Mouse (Mus musculus): ENCODE results near the gene Pam16.

The Pam16 gene

DNA sequence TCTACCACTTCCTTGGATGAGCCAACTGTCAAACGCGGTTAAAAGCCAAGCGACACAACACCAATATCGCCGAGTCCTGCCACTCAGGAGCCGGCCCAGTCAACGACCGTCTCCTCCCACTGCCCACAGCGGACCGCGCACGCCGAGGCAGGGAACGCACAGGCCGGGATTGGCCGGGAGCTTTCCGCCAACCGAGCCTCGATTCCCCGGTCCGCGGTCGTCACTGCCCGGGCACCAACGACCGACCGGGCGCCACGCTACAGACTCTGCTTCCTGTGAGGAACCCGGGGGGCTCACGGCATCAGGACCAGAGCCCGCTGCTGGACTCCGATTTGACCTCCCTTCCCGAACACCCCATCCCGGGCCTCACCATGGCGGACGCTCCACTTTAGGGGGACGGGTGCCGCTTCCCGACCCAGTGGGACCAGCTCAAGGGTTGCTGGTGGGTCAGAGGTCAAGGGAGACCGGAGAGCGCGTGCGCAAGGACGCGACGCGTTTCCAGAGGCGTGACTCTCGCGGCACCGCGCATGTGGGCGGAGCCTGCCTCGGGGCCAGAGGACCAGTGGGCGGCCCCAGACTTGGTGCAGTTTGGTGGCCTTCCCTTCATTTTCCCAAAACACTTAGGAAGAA, at the start of gene Pam16:
TSS of gene Pam16 (minus strand) at position 508 of the 630 bp plus-strand sequence.
- DNase-seq (ENCODE audit: low spot score in 2 of 2), result peak; percentile 87 to 88

DNA sequence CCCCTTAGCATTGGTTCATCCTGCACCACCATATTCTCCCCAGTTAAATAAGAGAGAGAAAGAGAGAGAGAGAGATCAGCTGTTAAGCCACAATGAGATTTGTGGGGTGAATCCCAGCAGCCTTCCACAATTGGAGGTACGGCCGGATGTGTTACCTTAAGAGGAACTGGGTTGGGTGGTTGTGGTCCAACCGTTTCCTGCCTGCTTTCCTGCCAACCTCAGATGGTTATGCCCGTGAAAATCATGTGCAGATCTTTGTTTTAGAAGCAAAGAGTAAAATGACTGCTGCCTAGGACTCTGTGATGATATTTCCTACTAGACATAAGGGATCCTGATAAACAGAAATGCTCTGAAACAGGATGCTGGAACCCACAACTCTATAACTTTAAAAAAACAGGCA, 49.3 kb upstream of the Pam16 start:
- no peak for DNase-seq (ENCODE audit: low spot score in 2 of 2)

DNA sequence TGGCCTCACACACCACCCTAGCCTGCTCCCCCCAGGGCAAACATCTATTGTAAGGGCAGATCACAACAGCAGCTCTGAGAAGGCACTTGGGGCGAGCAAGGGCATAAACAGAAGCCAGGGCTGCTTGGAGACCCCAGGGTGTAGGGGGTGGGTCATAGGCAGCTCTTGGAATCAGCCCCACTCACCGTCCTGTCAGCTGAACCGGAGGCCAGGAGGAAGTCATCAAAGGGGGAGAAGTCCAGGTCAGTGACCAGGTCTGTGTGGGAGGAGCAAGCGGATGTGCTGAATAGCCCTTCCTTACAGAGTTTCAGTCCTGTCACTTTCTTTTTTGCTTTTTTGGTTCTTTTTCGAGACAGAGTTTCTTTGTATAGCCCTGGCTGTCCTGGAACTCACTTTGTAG, 45.5 kb upstream of the Pam16 start:
- DNase-seq (ENCODE audit: low spot score in 2 of 2), result no peak

DNA sequence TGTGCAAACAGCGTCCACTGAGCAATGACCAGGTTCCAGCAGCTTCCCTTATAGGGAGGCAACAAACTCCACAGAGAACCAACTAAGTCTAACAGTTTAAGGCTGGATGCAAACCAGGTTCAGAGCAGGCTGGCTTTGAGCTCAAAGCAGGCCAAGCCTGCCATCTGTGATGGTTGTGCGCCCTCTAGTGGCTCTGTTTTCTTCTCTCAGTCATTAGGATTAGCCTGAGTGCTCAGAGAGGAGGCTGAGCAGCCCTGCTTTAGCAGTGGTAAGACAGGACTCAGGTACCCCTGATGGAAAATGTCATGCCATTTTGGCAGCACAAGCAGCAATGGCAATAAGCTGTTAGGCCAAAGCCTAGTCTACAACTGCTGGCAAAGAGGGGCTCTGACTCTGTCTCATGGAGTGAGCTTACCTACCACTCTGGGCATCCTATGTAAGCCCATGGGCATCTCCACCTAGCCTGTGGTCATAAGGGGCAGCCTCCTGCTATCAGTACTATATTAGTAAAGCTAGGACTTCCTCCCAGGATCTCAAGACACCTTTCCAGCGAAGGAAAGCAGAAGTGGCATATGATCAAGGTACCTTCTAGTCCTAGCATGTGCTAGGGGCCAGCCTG, 42.5 kb upstream of the Pam16 start:
- peak; percentile 63 to 72 for DNase-seq (ENCODE audit: low spot score in 2 of 2)

DNA sequence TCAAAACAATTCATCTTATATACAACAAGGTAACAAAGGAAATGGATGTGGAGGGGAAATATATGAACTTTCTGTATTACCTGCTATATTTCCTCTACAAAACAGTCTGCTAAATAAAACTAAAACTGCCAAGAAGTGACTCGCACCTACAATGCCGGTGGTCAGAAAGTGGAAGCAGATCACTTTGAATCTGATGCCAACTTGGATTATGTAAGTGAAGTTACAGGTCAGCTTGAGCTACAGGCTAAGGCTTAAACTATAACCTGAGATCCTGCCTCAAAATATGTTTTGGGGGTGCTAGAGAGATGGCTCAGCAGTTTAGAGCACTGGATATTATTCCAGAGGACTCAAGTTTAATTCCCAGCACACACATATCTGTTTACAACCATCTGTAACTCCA, 40.9 kb upstream of the Pam16 start:
- no peak for DNase-seq (ENCODE audit: low spot score in 2 of 2)

DNA sequence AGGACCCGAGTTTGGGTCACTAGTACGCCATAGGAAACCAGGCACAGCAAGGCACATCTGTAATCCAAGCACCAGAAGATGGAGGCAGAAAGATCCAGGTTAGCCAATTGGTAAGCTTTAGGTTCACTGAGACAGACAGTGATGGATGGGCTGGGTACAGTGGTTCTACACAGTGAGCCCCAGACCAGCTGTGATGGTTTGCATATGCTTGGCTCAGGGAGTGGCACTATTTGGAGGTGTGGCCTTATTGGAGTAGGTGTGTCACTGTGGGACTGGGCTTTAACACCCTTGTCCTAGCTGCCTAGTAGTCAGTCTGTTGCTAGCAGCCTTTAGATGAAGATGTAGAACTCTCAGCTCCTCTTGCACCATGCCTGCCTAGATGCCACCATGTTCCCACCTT, 39.0 kb upstream of the Pam16 start:
- DNase-seq (ENCODE audit: low spot score in 2 of 2), result no peak

DNA sequence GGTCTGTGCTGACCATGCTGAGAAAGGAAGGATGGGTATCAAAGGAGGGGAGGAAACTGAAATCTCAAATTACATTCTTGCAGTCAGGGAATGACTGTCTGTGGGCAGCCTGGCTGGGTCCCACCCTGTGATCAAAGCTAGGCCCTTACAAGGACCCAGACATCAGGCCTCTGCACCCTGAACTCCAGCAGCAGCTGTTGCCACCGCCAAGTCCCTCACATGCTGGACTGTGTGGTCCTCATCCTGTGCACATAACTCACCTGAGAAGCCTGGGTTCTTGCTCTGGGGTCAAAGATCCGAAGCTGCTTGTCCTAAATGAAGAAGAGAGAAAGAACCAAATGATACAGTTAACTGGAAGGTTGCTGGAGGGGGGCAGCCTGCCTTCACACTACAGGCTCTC, 36.8 kb upstream of the Pam16 start:
- DNase-seq (ENCODE audit: low spot score in 2 of 2), result no peak

DNA sequence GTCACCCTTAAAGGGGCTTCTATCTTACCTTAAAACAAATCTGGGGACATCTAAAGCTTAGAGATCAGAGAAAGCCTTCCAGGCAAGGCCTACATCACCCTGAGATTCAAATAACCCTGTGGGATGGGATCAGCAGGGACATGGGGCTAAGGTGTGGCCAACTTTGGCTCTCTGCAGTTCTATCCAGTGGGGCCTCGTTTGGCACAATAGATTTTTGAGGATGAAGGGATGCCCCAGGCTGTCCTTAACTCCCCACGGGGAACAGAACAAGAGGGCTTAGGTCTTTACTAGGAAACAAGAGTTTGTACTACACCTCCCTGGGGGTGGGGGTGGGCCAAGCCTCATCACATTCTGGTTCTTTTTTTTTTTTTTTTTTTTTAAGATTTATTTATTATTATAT, 34.5 kb upstream of the Pam16 start:
- no peak for DNase-seq (ENCODE audit: low spot score in 2 of 2)

DNA sequence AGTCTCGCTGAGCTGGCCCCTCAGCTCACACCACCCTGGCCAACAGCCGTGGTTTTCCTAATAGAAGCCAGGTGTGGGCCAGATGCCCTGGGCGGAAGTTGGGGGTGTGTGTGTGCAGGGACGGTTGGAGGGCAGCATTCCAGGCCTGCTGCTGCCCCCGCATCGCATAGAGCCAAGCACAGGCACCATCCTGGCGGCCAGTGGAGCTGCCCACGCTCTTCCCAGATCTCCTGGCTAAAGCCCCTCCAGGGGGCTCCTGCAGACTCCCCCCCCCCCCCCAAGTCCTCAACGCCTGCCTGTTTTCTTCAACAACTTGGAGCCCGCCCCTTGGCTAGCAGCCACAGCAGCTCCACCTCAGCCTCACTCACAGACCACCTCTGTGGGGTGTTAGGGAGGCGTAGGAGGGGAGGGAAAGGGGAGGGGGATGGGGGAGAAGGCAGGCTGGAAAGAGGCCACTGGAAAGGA, 34.0 kb upstream of the Pam16 start:
- DNase-seq (ENCODE audit: low spot score in 2 of 2), result no peak

DNA sequence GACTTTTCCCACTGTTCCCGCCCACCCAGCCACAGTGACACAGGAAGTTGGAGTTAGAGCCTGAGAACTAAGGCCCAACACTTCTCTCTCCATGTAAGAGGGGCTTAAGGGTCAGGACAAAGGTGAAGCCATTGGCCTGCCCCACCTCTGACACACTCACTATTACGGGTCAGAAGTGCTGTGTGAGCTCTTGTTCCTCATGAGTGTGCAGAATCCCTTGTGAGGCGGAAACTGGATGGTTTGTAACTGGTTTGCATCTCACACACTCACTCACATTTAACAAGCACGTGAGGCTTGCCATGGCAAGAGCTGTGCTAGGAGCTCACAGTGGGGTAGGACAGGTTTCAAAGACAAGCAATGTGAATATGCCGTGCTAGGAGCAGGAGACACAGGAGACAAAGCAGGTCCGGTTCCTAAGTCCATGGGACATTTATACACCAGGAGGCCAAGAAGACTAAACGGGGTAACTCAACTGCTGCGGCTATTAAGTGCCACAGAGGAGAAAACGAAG, 31.8 kb upstream of the Pam16 start:
- DNase-seq (ENCODE audit: low spot score in 2 of 2), result no peak

DNA sequence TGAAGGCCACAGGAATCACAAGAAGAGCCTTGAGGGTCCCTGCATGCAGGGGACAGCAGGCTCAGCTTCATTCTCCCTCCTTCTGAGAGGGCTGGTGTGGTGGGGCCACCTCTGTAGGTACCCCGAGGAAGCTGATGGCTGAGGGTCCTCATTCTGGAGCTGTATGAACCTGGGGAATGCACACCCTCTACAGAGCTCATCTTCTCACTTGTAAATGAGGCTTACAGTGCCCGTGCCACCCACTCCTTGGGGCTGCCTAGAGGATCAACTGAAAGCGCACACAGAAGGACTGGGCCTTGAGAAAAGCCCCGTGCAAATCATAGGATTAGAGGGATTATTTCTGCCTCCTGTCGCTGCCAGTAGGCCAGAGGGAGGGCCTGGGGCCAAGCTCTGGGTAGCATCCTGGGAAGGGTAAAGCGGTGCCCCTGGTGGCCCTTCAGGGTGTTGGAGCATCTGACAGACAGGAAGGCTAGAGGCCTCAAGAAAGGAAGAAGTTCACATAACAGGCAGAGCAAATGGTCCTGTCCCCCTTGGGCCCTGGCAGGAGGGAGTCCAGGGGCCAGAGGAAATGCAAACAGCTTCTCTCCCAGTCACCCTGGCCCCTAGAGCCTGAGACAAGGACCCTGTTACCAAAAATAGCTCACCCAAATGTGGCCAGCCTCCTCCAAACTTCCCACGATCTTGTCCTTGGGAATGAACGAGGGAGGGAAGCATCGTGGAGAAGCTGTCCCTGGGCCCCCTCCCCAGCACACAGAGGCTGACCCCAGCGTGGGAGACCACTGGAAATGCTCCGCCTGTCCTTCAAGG, 31.2 kb upstream of the Pam16 start:
- no peak for DNase-seq (ENCODE audit: low spot score in 2 of 2)

DNA sequence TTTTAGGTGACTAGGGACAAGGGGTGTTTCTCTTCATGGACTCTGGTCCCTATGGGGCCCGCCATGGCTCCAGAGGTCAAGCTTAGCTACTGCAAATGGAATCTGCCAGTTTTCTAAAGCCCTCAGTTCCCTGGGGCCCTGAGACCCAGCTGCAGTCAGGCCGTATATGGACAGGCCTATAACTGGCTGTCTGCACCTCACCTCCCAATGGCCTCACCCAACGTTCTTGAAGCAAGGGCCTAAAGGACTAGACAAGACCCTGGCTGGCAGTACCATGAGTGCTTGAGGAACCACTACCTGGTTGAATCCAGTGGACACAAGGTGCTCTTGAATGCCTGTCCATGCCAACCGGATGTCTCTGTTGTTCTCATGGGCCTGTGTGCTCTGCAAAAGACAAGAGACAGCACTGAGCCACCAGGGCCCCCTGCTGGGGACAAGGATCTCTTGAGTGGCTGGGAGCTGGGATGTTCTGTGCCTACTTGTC, 30.5 kb upstream of the Pam16 start:
- no peak for DNase-seq (ENCODE audit: low spot score in 2 of 2)

DNA sequence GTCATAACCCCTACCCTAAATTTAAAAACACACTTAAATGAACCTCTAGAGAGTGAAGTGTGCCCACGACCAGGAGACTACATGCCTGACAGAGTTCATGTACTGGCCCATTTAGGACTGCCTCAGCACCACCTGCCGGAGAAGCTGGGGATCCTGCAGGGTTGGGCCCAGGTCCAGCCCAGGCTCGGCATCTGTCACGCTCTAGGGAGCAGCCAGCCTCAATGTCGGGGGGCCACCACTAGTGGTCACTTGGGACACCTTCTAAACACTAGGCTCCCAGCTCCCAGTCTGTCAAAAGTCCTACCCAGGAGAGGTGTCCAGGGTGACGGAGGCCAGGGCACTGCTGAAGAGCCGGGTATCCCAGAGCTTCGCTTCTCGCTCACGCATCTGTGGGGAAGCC, 29.9 kb upstream of the Pam16 start:
- DNase-seq (ENCODE audit: low spot score in 2 of 2), result no peak

DNA sequence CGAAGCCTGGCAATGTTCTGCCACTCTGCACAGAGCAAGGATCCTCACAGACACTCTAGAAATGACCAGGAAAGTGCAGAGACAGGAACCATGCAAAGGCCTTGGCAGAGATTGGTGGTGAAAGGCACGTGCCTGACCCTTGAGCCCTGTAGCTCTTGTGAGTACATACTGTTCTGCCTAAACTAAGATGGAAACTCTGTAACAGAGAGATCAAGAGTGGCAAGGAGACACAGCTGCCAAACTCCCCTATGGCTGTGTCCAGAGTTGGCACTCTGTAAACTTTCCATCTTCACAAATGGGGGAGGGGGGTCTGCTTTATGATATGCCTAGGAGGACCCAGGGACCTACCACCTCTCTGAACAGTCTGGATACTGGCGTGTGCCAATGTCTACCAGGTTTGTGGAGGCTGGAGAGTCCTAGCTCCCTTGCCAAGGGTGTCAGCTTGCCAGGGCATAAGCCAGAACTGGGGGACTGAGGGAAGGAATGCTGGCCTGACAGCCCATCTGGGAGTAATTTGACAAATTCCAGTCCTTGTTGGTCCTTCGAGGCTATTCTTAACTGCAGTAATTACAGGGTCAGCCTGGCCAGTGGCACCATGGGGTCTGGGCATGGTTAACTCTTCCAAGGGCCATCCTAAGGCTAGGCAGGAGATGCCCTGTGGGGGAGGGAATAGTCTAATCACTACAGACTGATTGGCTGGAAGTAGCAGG, 28.1 kb upstream of the Pam16 start:
- DNase-seq (ENCODE audit: low spot score in 2 of 2), result no peak

DNA sequence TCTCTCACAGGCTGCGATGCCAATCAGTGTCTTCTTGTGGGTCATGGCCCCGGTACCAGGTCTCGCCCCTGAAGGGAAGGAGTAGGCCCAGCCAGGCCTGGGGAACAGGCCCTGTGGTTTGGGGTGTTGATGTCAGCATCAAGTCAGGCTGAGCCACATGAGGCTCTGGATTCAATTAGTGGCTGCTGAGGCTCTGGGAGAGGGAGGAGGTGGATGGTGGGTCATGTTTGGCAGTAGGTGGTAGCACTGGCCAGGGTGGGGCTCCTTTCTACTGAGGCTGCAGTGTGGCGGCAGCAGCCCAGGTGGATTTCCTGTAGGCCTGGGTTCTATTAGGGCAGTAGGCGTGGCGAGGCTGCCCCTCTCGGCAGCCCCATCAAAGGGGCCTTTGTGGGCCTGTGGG, 26.8 kb upstream of the Pam16 start:
- no peak for DNase-seq (ENCODE audit: low spot score in 2 of 2)

DNA sequence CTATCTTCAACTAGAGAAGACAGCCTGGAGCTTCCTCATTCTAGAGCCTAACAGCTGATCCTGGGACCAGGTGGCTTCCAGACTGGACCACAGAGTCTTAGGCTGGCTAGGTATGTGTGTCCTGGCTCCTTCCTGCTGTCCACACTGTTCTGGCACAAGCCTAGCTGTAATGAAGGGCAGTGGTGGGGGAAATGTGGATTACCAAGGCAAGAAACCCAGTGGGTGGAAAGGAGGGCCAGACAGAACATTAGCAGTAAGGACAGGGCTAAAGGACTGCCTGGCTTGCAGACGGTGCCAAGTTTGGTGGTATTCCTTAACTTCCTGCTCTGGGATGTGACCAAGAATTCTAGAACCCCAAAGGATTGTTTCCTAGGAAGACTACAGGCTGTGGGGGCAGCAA, 26.3 kb upstream of the Pam16 start:
- no peak for DNase-seq (ENCODE audit: low spot score in 2 of 2)

DNA sequence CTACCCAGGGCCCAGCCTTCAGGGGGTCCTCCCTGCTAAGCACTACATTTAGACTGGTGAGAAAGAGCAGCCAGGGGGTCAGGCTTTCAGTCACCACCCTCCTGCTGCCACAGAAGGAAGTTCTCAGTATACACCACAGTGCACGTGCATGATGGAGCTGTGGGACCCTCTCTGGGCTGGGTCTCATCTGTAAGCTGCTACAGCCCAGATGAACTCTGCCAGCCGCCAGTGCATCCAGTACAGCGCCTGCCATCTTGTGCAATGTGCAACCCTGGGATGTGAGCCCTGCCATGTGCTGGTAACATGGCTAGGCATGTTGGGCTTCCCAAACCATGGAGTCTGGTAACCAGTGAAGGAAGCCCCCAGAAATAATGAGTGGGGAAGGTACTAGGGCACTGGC, 25.4 kb upstream of the Pam16 start:
- no peak for DNase-seq (ENCODE audit: low spot score in 2 of 2)

DNA sequence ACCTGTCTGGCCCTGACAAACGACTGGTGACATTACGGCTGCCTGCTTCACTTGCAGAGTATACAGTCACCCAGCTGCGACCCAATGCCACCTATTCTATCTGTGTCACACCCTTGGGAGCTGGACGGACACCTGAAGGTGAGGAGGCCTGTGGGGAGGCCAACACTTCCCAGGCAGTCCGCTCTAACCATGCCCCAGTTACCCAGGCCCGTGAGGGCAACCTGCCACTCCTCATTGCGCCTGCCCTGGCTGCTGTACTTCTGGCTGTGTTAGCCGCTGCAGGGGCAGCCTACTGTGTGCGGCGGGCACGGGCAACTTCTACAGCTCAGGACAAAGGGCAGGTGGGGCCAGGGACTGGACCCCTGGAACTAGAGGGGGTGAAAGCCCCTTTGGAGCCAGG, 24.9 kb upstream of the Pam16 start:
- DNase-seq (ENCODE audit: low spot score in 2 of 2), result no peak

DNA sequence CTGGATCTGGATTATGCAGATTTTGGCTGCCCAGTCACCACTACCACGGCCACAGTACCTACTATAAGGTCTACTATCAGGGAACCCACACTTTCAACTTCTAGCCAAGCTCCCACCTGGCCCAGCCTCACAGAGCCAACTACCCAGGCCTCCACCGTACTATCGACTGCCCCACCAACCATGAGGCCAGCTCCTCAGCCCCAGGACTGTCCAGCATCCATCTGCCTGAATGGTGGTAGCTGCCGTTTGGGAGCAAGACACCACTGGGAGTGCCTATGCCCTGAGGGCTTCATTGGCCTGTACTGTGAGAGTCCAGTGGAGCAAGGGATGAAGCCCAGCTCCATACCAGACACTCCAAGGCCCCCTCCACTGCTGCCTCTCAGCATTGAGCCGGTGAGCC, 24.4 kb upstream of the Pam16 start:
- DNase-seq (ENCODE audit: low spot score in 2 of 2), result no peak

DNA sequence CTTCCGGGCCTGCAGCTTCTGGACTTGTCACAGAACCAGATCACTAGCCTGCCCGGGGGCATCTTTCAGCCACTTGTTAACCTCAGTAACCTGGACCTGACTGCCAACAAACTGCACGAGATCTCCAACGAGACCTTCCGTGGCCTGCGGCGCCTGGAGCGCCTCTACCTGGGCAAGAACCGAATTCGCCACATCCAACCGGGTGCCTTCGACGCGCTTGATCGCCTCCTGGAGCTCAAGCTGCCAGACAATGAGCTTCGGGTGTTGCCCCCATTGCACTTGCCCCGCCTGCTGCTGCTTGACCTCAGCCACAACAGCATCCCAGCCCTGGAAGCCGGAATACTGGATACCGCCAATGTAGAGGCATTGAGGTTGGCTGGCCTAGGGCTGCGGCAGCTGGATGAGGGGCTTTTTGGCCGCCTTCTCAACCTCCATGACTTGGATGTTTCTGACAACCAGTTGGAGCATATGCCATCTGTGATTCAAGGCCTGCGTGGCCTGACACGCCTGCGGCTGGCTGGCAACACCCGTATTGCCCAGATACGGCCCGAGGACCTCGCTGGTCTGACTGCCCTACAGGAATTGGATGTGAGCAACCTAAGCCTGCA, 23.7 kb upstream of the Pam16 start:
- DNase-seq (ENCODE audit: low spot score in 2 of 2), result no peak

DNA sequence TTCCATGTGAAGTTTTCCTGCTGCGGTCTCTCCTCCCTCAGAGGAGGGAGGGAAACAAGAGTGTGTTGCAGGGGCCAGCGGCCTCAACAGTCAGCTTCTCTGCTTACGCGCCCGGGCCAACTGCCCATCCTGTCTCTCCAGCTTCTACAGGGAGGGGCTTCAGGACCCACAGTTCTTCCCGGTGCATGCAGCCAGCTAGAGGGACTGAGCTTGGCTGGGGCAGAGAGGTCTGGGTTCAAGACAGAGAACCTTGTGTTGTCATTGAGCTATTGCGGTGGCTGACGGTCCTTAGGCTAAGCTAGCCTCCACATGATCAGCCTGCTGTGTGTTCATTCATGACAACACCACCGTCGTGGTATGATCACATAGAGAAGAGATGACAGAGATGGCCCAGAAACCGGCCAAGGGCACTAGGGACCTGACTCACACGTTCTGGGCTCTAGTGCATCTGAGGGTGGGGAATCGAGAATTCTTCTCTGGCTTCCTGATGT, 22.9 kb upstream of the Pam16 start:
- no peak for DNase-seq (ENCODE audit: low spot score in 2 of 2)
